Mouse (Mus musculus): ENCODE results near the gene Epb41l1. TPM values are rescaled to one million over a fixed set of nuclear protein-coding genes. Genes with fewer than 3 reads are reported as not detected.

Epb41l1 gene
- polyA plus RNA-seq, 1 experiment from 2014 or later: 25.5 TPM

DNA sequence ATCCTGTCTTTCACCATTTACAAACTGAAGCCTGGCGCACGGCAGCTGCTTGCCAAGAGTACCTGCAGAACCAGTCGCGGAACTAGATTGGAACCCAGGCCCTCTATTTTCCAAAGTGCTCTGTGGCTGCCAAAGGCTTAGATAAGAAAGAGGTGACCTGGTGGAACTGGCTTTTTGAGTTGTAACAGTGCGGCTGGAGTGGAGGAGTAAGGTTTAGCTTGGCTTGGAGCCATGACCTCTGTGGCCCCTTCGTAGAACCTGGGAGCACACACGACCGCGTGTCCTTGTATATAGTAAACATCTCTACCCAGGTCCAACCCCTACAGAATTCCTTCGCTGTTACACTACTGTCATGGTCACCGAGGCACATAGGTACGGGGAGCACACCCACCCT lies 54.2 kb downstream of the Epb41l1 start:
- Histone ChIP-seq H3K4me3 (ENCODE audit: low read depth, low read length) (peak overlapping the region; percentile 64), H3K4me1 (ENCODE audit: control insufficient read depth, insufficient read depth, low read length) (peaks cover 15% of the 10 kb centered on the region), H3K27me3 (ENCODE audit: control insufficient read depth, insufficient read depth, low read length) (no peaks in the 10 kb centered on the region), H3K36me3 (ENCODE audit: control insufficient read depth, insufficient read depth, low read length) (no peaks in the 10 kb centered on the region), H3K4me2 (ENCODE audit: low read depth, low read length) (peak overlapping the region; percentile 92), H3K27ac (ENCODE audit: low read depth, low read length) (peak overlapping the region; percentile 74; the same call in 1 of the 2 replicates), H3K9ac (replicated peaks; ENCODE audit: low read depth, low read length) (peak overlapping the region; percentile 89), H3K9me3 (ENCODE audit: control insufficient read depth, low read length) (no peaks in the 10 kb centered on the region)
- ATAC-seq (ENCODE audit: low read depth): peak; percentile 48
- 33% methylated on average over 12 of the region's 12 CpGs for WGBS

GRCm38 (mm10) chr2:156475285-156476110 lies 54.8 kb downstream of the Epb41l1 start:
- Histone ChIP-seq H3K36me3 (ENCODE audit: control insufficient read depth, insufficient read depth, low read length) (no peaks in the 10 kb centered on the region), H3K4me1 (ENCODE audit: control insufficient read depth, insufficient read depth, low read length) (peaks cover 15% of the 10 kb centered on the region), H3K4me3 (ENCODE audit: low read depth, low read length) (peak overlapping the region; percentile 64), H3K27ac (ENCODE audit: low read depth, low read length) (peak overlapping the region; percentile 74), H3K4me2 (ENCODE audit: low read depth, low read length) (peak overlapping the region; percentile 92), H3K9ac (replicated peaks; ENCODE audit: low read depth, low read length) (peak overlapping the region; percentile 89), H3K27me3 (ENCODE audit: control insufficient read depth, insufficient read depth, low read length) (no peaks in the 10 kb centered on the region), H3K9me3 (ENCODE audit: control insufficient read depth, low read length) (no peaks in the 10 kb centered on the region)
- WGBS: under 1% methylated on average over 55 of the region's 80 CpGs
- ATAC-seq (ENCODE audit: low read depth): peak; percentile 76

- H3K4me3 ChIP-seq (ENCODE audit: low read depth, low read length): peak overlapping the region; percentile 64
- H3K4me1 ChIP-seq (ENCODE audit: control insufficient read depth, insufficient read depth, low read length): peaks cover 15% of the 10 kb centered on the region
- H3K9ac ChIP-seq (replicated peaks; ENCODE audit: low read depth, low read length): peak overlapping the region; percentile 89
- H3K27ac ChIP-seq (ENCODE audit: low read depth, low read length): peak overlapping the region; percentile 74; the same call in 1 of the 2 replicates
- no peaks in the 10 kb centered on the region for H3K36me3 ChIP-seq (ENCODE audit: control insufficient read depth, insufficient read depth, low read length)
- peak overlapping the region; percentile 92 for H3K4me2 ChIP-seq (ENCODE audit: low read depth, low read length)
- no peak for ATAC-seq (ENCODE audit: low read depth)
- 34% methylated on average over 8 of the region's 8 CpGs for WGBS
- no peaks in the 10 kb centered on the region for H3K27me3 ChIP-seq (ENCODE audit: control insufficient read depth, insufficient read depth, low read length)
- H3K9me3 ChIP-seq (ENCODE audit: control insufficient read depth, low read length): no peaks in the 10 kb centered on the region
Observed at GRCm38 (mm10) chr2:156476111-156476747, 55.5 kb downstream of the Epb41l1 start.

DNA sequence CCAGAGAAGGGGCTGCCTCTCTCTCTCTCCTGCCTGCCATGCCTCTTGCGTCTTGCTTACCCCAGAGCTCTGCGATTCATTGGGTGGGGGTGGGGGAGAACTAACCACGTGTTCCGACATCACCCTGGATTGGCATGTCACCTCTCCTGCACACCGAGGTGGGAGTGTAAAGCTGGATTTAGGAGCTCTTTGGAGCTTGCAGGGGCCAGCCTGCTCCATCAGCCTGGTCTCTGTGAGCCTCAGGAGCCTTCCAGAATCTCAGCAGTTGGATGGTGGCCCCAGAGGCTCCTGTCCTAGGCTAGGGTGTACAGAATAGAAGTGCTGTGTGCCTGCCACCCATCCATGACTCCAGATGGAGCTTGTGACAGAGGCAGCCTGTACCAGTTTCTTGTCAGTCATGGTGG lies 56.0 kb downstream of the Epb41l1 start:
- H3K27ac ChIP-seq (ENCODE audit: low read depth, low read length): 0 out of 2 replicates have a peak overlapping the region, but pooled peaks have one; percentile 2
- peak overlapping the region; percentile 92; the same call in 1 of the 2 replicates for H3K4me2 ChIP-seq (ENCODE audit: low read depth, low read length)
- no peak for ATAC-seq (ENCODE audit: low read depth)
- no peaks in the 10 kb centered on the region for H3K36me3 ChIP-seq (ENCODE audit: control insufficient read depth, insufficient read depth, low read length)
- H3K9ac ChIP-seq (replicated peaks; ENCODE audit: low read depth, low read length): no peak overlapping the region
- H3K4me1 ChIP-seq (ENCODE audit: control insufficient read depth, insufficient read depth, low read length): peaks cover 15% of the 10 kb centered on the region
- H3K9me3 ChIP-seq (ENCODE audit: control insufficient read depth, low read length): no peaks in the 10 kb centered on the region
- no peak overlapping the region for H3K4me3 ChIP-seq (ENCODE audit: low read depth, low read length)
- no peaks in the 10 kb centered on the region for H3K27me3 ChIP-seq (ENCODE audit: control insufficient read depth, insufficient read depth, low read length)
- 42% methylated on average over 5 of the region's 5 CpGs for WGBS

DNA sequence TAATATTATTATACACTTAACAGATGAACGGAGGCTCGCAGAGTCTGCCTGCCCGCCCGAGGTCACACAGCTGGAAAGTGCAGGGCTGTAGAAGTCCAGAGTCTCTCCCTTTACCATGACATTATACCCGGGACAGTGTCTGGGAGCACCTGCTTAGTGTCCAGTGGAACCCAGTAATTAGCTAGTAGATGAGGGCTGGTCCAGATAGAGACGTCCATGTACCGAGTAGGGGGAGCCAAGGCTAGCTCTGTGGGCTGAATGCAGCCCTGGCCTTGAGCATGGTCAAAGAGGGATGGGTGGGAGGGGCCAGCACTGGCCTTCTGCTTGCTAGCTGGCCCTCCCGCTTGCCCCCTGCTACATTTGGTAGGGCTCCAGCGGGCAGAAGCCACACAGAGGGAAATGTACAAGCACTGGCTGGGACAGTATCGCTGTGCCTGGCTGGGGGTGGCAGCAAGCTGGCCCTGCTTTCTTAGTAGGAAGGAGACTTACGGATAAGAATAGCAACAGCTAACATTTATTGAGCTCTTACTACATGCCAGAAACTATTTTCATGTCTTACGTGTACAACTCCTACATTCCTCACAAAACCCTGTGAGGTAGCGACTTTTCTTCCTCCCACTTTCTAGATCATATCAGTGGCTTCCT lies 57.5 kb downstream of the Epb41l1 start:
- no peak for ATAC-seq (ENCODE audit: low read depth)
- 84% methylated on average over 13 of the region's 13 CpGs for WGBS

DNA sequence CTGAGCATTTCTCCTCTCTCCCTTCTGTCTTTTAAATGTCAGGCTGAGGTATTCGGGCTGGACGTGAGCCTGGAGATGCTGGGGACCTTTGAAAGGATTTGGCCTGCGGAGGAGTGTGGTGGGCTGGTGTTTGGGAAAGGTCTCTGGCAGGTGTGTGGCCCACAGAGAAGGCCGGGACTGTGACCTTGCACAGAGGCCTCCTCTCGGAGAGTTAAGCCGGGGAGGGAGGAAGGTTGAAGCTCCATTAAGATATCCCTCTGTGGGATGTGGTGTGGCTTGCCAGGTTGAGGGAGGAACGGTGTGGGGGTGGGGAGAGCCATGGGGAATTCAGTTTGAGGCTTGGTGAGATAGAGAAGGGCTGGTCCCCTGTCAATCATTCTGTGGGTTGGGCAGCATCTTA lies 59.1 kb downstream of the Epb41l1 start:
- no peaks in the 10 kb centered on the region for H3K9me3 ChIP-seq (ENCODE audit: control insufficient read depth, low read length)
- H3K36me3 ChIP-seq (ENCODE audit: control insufficient read depth, insufficient read depth, low read length): no peaks in the 10 kb centered on the region
- no peak overlapping the region for H3K4me2 ChIP-seq (ENCODE audit: low read depth, low read length)
- no peak overlapping the region for H3K27ac ChIP-seq (ENCODE audit: low read depth, low read length)
- no peak overlapping the region for H3K9ac ChIP-seq (replicated peaks; ENCODE audit: low read depth, low read length)
- WGBS: 80% methylated on average over 7 of the region's 7 CpGs
- no peak overlapping the region for H3K4me3 ChIP-seq (ENCODE audit: low read depth, low read length)
- H3K4me1 ChIP-seq (ENCODE audit: control insufficient read depth, insufficient read depth, low read length): peaks cover 13% of the 10 kb centered on the region
- H3K27me3 ChIP-seq (ENCODE audit: control insufficient read depth, insufficient read depth, low read length): no peaks in the 10 kb centered on the region
- ATAC-seq (ENCODE audit: low read depth): no peak

More for the DNA sequence above, 57.5 kb downstream of the Epb41l1 start:
- peaks cover 15% of the 10 kb centered on the region for H3K4me1 ChIP-seq (ENCODE audit: control insufficient read depth, insufficient read depth, low read length)
- no peak overlapping the region for H3K27ac ChIP-seq (ENCODE audit: low read depth, low read length)
- H3K4me2 ChIP-seq (ENCODE audit: low read depth, low read length): no peak overlapping the region
- H3K9me3 ChIP-seq (ENCODE audit: control insufficient read depth, low read length): no peaks in the 10 kb centered on the region
- no peaks in the 10 kb centered on the region for H3K36me3 ChIP-seq (ENCODE audit: control insufficient read depth, insufficient read depth, low read length)
- no peak overlapping the region for H3K4me3 ChIP-seq (ENCODE audit: low read depth, low read length)
- H3K27me3 ChIP-seq (ENCODE audit: control insufficient read depth, insufficient read depth, low read length): no peaks in the 10 kb centered on the region
- H3K9ac ChIP-seq (replicated peaks; ENCODE audit: low read depth, low read length): no peak overlapping the region

- Histone ChIP-seq H3K36me3 (ENCODE audit: control insufficient read depth, insufficient read depth, low read length) (no peaks in the 10 kb centered on the region), H3K4me1 (ENCODE audit: control insufficient read depth, insufficient read depth, low read length) (peaks cover 10% of the 10 kb centered on the region), H3K9me3 (ENCODE audit: control insufficient read depth, low read length) (no peaks in the 10 kb centered on the region), H3K4me2 (ENCODE audit: low read depth, low read length) (no peak overlapping the region), H3K4me3 (ENCODE audit: low read depth, low read length) (no peak overlapping the region), H3K9ac (replicated peaks; ENCODE audit: low read depth, low read length) (no peak overlapping the region), H3K27ac (ENCODE audit: low read depth, low read length) (no peak overlapping the region), H3K27me3 (ENCODE audit: control insufficient read depth, insufficient read depth, low read length) (no peaks in the 10 kb centered on the region)
- no peak for ATAC-seq (ENCODE audit: low read depth)
- WGBS: 88% methylated on average over 7 of the region's 7 CpGs
Observed at GRCm38 (mm10) chr2:156480267-156480666, 59.6 kb downstream of the Epb41l1 start.

DNA sequence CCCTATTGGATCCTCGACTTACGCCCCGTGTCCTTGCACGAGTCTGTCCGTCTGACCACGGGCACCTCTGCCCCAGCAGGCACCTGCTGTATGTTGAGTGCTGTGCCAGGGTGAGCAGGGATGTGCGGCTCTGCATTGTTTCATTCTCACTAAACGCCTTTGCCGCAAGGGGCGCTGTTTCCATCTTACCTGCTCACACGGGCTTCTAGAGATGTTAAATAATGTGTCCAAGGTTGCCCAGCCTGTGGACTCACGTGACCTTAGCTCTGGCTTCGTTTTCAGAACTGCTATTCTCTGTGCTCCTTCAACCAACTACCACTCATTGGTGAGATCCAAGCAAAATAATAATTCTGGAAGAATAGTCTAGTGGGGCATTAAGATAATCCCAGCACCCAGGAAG lies 61.6 kb downstream of the Epb41l1 start:
- H3K36me3 ChIP-seq (ENCODE audit: control insufficient read depth, insufficient read depth, low read length): no peaks in the 10 kb centered on the region

DNA sequence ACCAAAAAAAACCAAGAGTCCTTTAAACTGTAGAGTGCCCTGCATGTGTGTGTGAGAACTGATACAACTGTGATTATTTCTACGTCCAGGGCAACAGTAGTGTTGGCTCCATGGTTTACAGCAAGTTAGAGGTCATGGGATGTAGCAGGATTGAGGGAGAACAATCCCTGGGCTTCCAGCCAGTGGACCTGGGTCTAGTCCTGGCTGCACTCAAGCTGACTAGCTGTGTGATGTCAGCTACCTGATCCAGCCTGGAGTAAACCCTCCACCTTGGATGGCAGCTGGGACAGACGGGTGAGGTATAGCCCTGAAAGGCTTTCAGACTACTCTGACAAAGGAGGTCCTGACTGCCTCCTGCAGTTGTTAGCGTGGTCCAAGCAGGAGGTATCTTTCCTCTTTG lies 62.1 kb downstream of the Epb41l1 start:
- 91% methylated on average over 3 of the region's 3 CpGs for WGBS
- no peak overlapping the region for H3K27ac ChIP-seq (ENCODE audit: low read depth, low read length)
- H3K36me3 ChIP-seq (ENCODE audit: control insufficient read depth, insufficient read depth, low read length): no peaks in the 10 kb centered on the region
- no peaks in the 10 kb centered on the region for H3K4me1 ChIP-seq (ENCODE audit: control insufficient read depth, insufficient read depth, low read length)
- H3K4me3 ChIP-seq (ENCODE audit: low read depth, low read length): no peak overlapping the region
- no peak overlapping the region for H3K4me2 ChIP-seq (ENCODE audit: low read depth, low read length)
- no peaks in the 10 kb centered on the region for H3K9me3 ChIP-seq (ENCODE audit: control insufficient read depth, low read length)
- ATAC-seq (ENCODE audit: low read depth): no peak
- H3K27me3 ChIP-seq (ENCODE audit: control insufficient read depth, insufficient read depth, low read length): no peaks in the 10 kb centered on the region
- H3K9ac ChIP-seq (replicated peaks; ENCODE audit: low read depth, low read length): no peak overlapping the region

More for the DNA sequence above, 61.6 kb downstream of the Epb41l1 start:
- Histone ChIP-seq H3K27ac (ENCODE audit: low read depth, low read length) (no peak overlapping the region), H3K9me3 (ENCODE audit: control insufficient read depth, low read length) (no peaks in the 10 kb centered on the region), H3K4me2 (ENCODE audit: low read depth, low read length) (no peak overlapping the region), H3K4me3 (ENCODE audit: low read depth, low read length) (no peak overlapping the region), H3K27me3 (ENCODE audit: control insufficient read depth, insufficient read depth, low read length) (no peaks in the 10 kb centered on the region), H3K9ac (replicated peaks; ENCODE audit: low read depth, low read length) (no peak overlapping the region), H3K4me1 (ENCODE audit: control insufficient read depth, insufficient read depth, low read length) (no peaks in the 10 kb centered on the region)
- no peak for ATAC-seq (ENCODE audit: low read depth)
- WGBS: 36% methylated on average over 13 of the region's 13 CpGs
